Mouse (Mus musculus) NIH3T3 (cell line): ENCODE results near the gene Smarcd1.

Experiments
- DNase-seq: peaks from one replicate; pipeline ENCODE4 v3.0.0-alpha.2; 2012; ENCODE audit warnings: low read depth

The Smarcd1 gene

GRCm38 (mm10) chr15:99701999-99702900, at the start of gene Smarcd1:
Gene Smarcd1, plus strand, starts transcription at chr15:99702129.
- DNase-seq, result peak; percentile 97

GRCm38 (mm10) chr15:99653291-99653690, 48.6 kb upstream of the Smarcd1 start:
- DNase-seq, result no peak

- DNase-seq, result no peak
Observed at GRCm38 (mm10) chr15:99653876-99654275, 48.1 kb upstream of the Smarcd1 start.

GRCm38 (mm10) chr15:99655956-99656355, 46.0 kb upstream of the Smarcd1 start:
- DNase-seq, result no peak

- DNase-seq, result no peak
Observed at GRCm38 (mm10) chr15:99658437-99658836, 43.5 kb upstream of the Smarcd1 start.

GRCm38 (mm10) chr15:99661121-99661830, 40.7 kb upstream of the Smarcd1 start:
- no peak for DNase-seq

- no peak for DNase-seq
Observed at GRCm38 (mm10) chr15:99662371-99662770, 39.6 kb upstream of the Smarcd1 start.

GRCm38 (mm10) chr15:99663964-99664599, 37.8 kb upstream of the Smarcd1 start:
- peak; percentile 35 for DNase-seq

GRCm38 (mm10) chr15:99664600-99665451, 37.1 kb upstream of the Smarcd1 start:
- DNase-seq, result peak; percentile 93

GRCm38 (mm10) chr15:99667544-99667943, 34.4 kb upstream of the Smarcd1 start:
- no peak for DNase-seq

GRCm38 (mm10) chr15:99668881-99669280, 33.0 kb upstream of the Smarcd1 start:
- peak; percentile 94 for DNase-seq

GRCm38 (mm10) chr15:99669392-99669791, 32.5 kb upstream of the Smarcd1 start:
- DNase-seq, result no peak

GRCm38 (mm10) chr15:99670154-99670821, 31.6 kb upstream of the Smarcd1 start, which contains the start of gene Asic1:
Gene Asic1, plus strand, starts transcription at chr15:99670368.
- peak; percentile 86 for DNase-seq

- peak; percentile 56 for DNase-seq
Observed at GRCm38 (mm10) chr15:99670964-99671670, 30.8 kb upstream of the Smarcd1 start.

GRCm38 (mm10) chr15:99671783-99672182, 30.1 kb upstream of the Smarcd1 start:
- no peak for DNase-seq

- no peak for DNase-seq
Observed at GRCm38 (mm10) chr15:99674866-99675265, 27.1 kb upstream of the Smarcd1 start.

GRCm38 (mm10) chr15:99677089-99677488, 24.8 kb upstream of the Smarcd1 start:
- no peak for DNase-seq

- peak; percentile 55 for DNase-seq
Observed at GRCm38 (mm10) chr15:99678063-99678800, 23.7 kb upstream of the Smarcd1 start.

- DNase-seq, result no peak
Observed at GRCm38 (mm10) chr15:99679008-99679407, 22.9 kb upstream of the Smarcd1 start.

- DNase-seq, result peak; percentile 38
Observed at GRCm38 (mm10) chr15:99682880-99683279, 19.0 kb upstream of the Smarcd1 start.
